Mouse (Mus musculus) heart, postnatal 0 days (tissue): ENCODE measurements around the gene Prkar2b.

ENCODE experiments used
- CTCF ChIP-seq: IDR thresholded peaks from 2 replicates; pipeline ENCODE4 v1.5.1; 2016; ENCODE audit warnings: antibody characterized with exemption, control low read depth, low read depth
- EP300 ChIP-seq: IDR thresholded peaks from 2 replicates; pipeline ENCODE4 v1.6.1; 2016; ENCODE audit warnings: antibody characterized with exemption, low read depth

- TF ChIP-seq CTCF (no peak), EP300 (no peak)
These were observed 147.5 kb downstream of the Prkar2b start for GRCm38 (mm10) chr12:31913614-31914013.
